In genomic region chr13:41134901-41135300, GRCm38 (mm10) we compare ENCODE assay signal across 9 mouse cellular contexts. TPM values are rescaled to one million over a fixed set of nuclear protein-coding genes. Genes with fewer than 3 reads are reported as not detected.
DNase-seq lines count a peak whose midpoint lies in the region; ATAC-seq and TF ChIP-seq lines count a peak whose summit lies in the region.
"Had no signal": no experiment of that assay in that cellular context is flagged by ENCODE, and none has a peak within 500 bp of the region (broad histone marks: within the 10 kb centered on the region; RNA-seq: fewer than 3 reads in every experiment).

No protein-coding gene starts in this region.

- H3K27ac ChIP-seq in forebrain, postnatal 0 days (ENCODE audit: low read depth, low read length) = no peak overlapping the region
- H3K27ac ChIP-seq in forebrain, embryonic 15.5 days (replicated peaks) = no peak overlapping the region
- H3K27ac ChIP-seq in layer of hippocampus, adult 2 months = no peak overlapping the region
- H3K27ac ChIP-seq: limb, embryonic 15.5 days had no signal

- no peaks in the 10 kb centered on the region for H3K36me3 ChIP-seq in forebrain, postnatal 0 days (ENCODE audit: insufficient read depth)
- H3K36me3 ChIP-seq in forebrain, embryonic 15.5 days = no peaks in the 10 kb centered on the region
- no peaks in the 10 kb centered on the region for H3K36me3 ChIP-seq in splenic B cell, adult 2 months (ENCODE audit: control insufficient read depth, insufficient read depth, low read length, poor library complexity, severe bottlenecking)
- H3K36me3 ChIP-seq: limb, embryonic 15.5 days had no signal

- no peaks in the 10 kb centered on the region for H3K9me3 ChIP-seq in forebrain, postnatal 0 days (ENCODE audit: low read length)
- H3K9me3 ChIP-seq in forebrain, embryonic 15.5 days = no peaks in the 10 kb centered on the region
- H3K9me3 ChIP-seq: limb, embryonic 15.5 days had no signal

- TF ChIP-seq CTCF in forebrain, postnatal 0 days (IDR thresholded peaks at IDR 0.05; ENCODE audit: low read depth) = peak; percentile 81
- TF ChIP-seq CTCF in layer of hippocampus, adult 2 months (conservative IDR thresholded peaks at IDR 0.05) = peak; percentile 89

- no peaks in the 10 kb centered on the region for H3K4me1 ChIP-seq in forebrain, postnatal 0 days (ENCODE audit: insufficient read depth)
- no peaks in the 10 kb centered on the region for H3K4me1 ChIP-seq in forebrain, embryonic 15.5 days
- H3K4me1 ChIP-seq: limb, embryonic 15.5 days had no signal

- no peaks in the 10 kb centered on the region for H3K27me3 ChIP-seq in forebrain, postnatal 0 days (ENCODE audit: insufficient read depth, low read length)
- no peaks in the 10 kb centered on the region for H3K27me3 ChIP-seq in forebrain, embryonic 15.5 days
- H3K27me3 ChIP-seq in splenic B cell, adult 2 months (ENCODE audit: control insufficient read depth, insufficient read depth, low read length, poor library complexity, severe bottlenecking) = no peaks in the 10 kb centered on the region
- H3K27me3 ChIP-seq: limb, embryonic 15.5 days had no signal

- no peak overlapping the region for H3K4me3 ChIP-seq in forebrain, postnatal 0 days (ENCODE audit: low read depth, low read length)
- no peak overlapping the region for H3K4me3 ChIP-seq in forebrain, embryonic 15.5 days
- H3K4me3 ChIP-seq in layer of hippocampus, adult 2 months = no peak overlapping the region
- H3K4me3 ChIP-seq: limb, embryonic 15.5 days had no signal

- DNase-seq in forebrain, postnatal 0 days = peak; percentile 80
- peak; percentile 84 for DNase-seq in ES-CJ7 (ENCODE audit: low read depth, low spot score)
- DNase-seq in c-Kit-positive CD71-positive TER-119-positive erythroid progenitor cells, embryonic 14.5 days (ENCODE audit: low spot score) = peak; percentile 54
- peak; percentile 45 to 47 for DNase-seq in frontal cortex, postnatal 36 days (ENCODE audit: low spot score in 2 of 2)
- DNase-seq in layer of hippocampus, adult 2 months (ENCODE audit: low spot score in 2 of 2) = peak; percentile 18 to 72
- DNase-seq in lung, postnatal 4 days = peak; percentile 24 to 65
- peak; percentile 66 for DNase-seq in splenic B cell, adult 2 months (ENCODE audit: low read depth, low spot score)

- ATAC-seq in forebrain, postnatal 0 days = no peak
- ATAC-seq in forebrain, embryonic 15.5 days (replicated peaks) = no peak

- H3K9ac ChIP-seq in forebrain, postnatal 0 days = no peak overlapping the region
- no peak overlapping the region for H3K9ac ChIP-seq in forebrain, embryonic 15.5 days (replicated peaks)
- H3K9ac ChIP-seq: limb, embryonic 15.5 days had no signal

- no peak overlapping the region for H3K4me2 ChIP-seq in forebrain, postnatal 0 days (ENCODE audit: low read depth)
- H3K4me2 ChIP-seq in forebrain, embryonic 15.5 days (replicated peaks) = no peak overlapping the region
- H3K4me2 ChIP-seq: limb, embryonic 15.5 days had no signal

- WGBS in forebrain, postnatal 0 days = 7% methylated on average over 6 of the region's 6 CpGs
- WGBS in forebrain, embryonic 15.5 days = 6% methylated on average over 6 of the region's 6 CpGs

RNA-seq across cellular contexts. Expression of gene Sycp2l, which starts 20.8 kb away (rescaled TPM):
- total RNA-seq in forebrain, postnatal 0 days (2014; rRNA removed) = not detected in 2 replicates
- polyA plus RNA-seq in forebrain, postnatal 0 days (2015; fragmentation: Nextera tagmentation; extraction: Ambion mirVana) = not detected in 2 replicates
- polyA plus RNA-seq in forebrain, embryonic 15.5 days (2015; fragmentation: Nextera tagmentation; extraction: Ambion mirVana) = not detected in 2 replicates
- not detected for total RNA-seq in layer of hippocampus, adult 2 months (2021)
- polyA plus RNA-seq: limb, embryonic 15.5 days had no signal

RNA-seq across cellular contexts. Expression of gene Gcm2, which starts 24.1 kb away (rescaled TPM):
- total RNA-seq in forebrain, postnatal 0 days (2014; rRNA removed) = not detected in 2 replicates
- not detected in 2 replicates for polyA plus RNA-seq in forebrain, postnatal 0 days (2015; fragmentation: Nextera tagmentation; extraction: Ambion mirVana)
- polyA plus RNA-seq in forebrain, embryonic 15.5 days (2015; fragmentation: Nextera tagmentation; extraction: Ambion mirVana) = not detected in 2 replicates
- total RNA-seq in layer of hippocampus, adult 2 months (2021) = not detected
- polyA plus RNA-seq: limb, embryonic 15.5 days had no signal

RNA-seq across cellular contexts. Expression of gene Mak, which starts 55.4 kb away (rescaled TPM):
- total RNA-seq in forebrain, postnatal 0 days (2014; rRNA removed) = 1.5 and 2.3 TPM in 2 replicates
- polyA plus RNA-seq in forebrain, postnatal 0 days (2015; fragmentation: Nextera tagmentation; extraction: Ambion mirVana) = 1.2 and 1.9 TPM in 2 replicates
- 0.93 and 1.6 TPM in 2 replicates for polyA plus RNA-seq in forebrain, embryonic 15.5 days (2015; fragmentation: Nextera tagmentation; extraction: Ambion mirVana)
- total RNA-seq in layer of hippocampus, adult 2 months (2021) = 1 to 10 TPM in 1 of 2 experiments, under 1 TPM in 1; 0.91 to 1.7 TPM
